Mouse (Mus musculus) cerebellum, adult 11-12 months (tissue): ENCODE data around the gene Gm614.
A peak's percentile ranks its signal among the peaks of the same experiment; 100 is the strongest.

ENCODE experiments used
- DNase-seq: peaks from one replicate; pipeline ENCODE4 v3.0.0; 2022

Gene Gm614

GRCm38 (mm10) chrX:101263892-101264291 lies at the start of gene Gm614:
Gm614 (minus strand) TSS chrX:101263992.
- DNase-seq, result no peak

DNA sequence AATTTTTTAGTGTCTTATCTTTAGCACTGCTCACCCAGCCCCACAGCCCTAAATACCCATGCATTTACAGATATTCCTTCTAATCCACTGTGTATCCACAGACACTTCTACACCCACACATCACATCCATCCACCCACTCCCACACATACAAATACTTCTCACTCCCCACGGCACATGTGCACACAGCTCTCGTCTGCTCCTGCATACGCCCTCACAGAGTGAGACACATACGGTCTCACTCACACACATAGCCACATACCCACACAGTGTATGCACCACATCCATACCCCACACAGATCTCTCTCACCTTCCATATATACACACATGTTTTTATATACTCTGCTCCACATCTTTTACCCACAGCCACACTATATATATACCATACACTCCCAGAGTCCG lies 45.5 kb upstream of the Gm614 start:
- no peak for DNase-seq

DNA sequence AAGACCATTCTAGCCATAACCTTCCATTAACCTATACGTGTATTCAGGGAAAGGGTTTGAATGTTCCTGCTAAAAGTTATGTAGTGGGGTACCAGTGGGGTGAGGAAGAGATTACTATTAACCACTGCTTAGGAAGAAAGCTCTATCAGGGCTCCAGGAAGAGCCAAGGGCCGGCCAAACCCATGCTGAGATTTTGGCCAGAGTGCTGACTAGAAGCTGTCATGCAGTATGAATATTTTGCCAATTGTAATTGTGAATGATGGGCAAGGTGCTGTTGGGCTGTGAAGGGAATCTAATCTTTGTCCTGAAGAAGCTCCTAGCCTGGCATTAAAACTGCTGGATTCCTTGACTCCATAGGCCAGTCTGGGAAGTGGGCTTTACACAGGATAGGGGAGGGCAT lies 40.9 kb upstream of the Gm614 start:
- peak; percentile 45 for DNase-seq

DNA sequence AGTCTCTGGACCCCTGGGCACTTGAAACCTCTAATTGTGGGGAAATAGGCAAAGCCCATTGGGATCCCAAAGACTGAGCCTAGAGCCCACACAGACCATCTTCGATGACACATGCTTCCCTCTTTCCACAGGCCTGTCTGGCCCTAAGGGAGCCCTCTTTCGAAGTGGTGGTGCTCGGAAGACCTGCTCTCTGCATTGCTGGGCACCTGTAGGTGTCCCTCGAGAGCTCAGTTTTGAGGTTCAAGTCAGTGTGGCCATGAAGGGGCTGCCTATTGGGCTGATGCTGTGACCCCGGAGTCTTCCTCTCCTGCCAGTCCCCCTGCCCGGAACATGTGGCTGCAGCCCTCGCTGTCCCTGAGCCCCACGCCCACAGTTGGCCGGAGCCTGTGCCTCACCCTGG lies 37.9 kb upstream of the Gm614 start:
- peak; percentile 28 for DNase-seq

DNA sequence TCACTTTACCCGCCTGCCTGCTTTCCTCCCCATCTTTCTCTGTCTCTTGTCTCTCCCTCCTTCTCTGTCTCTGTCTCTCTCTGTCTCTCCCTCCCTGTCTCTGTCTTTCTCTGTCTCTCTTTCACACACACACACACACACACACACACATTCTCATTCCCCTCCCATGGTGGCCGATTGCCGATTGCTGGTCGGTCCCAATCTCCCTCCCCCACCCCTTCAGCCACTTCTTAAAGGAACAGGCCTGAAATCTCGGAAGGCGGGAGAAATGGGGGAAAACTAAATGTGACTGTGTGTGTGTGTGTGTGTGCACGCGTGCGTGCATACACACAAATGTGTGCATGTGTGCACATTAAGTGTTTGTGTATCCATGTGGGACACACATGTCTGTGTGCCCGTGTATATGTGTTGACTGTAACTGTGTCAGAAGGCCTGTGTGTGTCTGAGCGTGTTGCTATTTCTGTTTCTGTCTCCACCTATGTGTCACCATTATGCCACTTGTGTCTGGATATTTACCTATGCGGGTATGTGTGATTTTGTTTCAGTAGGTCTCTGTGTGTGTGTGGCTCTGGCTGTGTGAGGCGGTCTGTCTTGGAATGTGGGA lies 36.7 kb upstream of the Gm614 start:
- no peak for DNase-seq

GRCm38 (mm10) chrX:101299473-101300426 lies 36.0 kb upstream of the Gm614 start:
- no peak for DNase-seq

- DNase-seq, result peak; percentile 68
Measured at GRCm38 (mm10) chrX:101299055-101299454, 35.3 kb upstream of the Gm614 start, which contains the start of gene Nlgn3. Nlgn3 (plus strand) TSS chrX:101299168.

DNA sequence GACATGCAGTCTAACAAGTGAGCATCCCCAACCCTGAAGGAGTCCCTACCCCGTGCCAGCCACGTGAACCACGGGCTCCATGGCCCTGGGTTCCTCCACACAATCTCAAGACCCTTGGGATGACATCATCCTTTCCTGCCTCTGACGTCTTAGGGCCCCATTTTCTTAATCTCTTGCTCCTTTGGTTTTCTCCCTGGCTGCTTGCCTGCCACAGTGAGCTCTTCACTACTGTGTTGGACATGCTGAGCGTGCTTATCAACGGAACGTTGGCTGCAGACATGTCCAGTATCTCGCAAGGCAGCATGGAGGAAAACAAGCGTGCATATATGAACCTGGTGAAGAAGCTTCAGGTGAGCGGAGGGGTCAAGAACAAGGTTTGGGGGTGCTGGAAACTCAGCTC lies 26.3 kb upstream of the Gm614 start:
- DNase-seq, result no peak

DNA sequence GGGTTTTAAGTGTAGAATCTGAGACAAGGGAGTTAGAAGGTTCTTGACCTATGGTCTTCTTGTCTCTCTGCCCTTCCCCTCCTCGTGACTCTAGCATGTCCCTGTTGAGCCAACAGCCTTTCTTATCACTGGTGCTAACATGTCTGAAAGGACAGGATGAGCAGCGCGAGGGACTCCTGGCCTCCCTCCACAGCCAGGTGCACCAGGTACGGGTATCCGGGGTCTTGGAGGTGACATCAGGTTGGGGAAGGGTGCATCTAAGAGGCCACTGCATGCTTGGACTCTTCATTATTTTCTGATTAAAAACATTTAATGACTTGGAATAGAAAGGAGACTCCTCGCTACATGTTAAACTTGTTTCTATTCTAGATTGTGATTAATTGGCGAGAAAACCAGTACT lies 25.2 kb upstream of the Gm614 start:
- DNase-seq, result no peak

GRCm38 (mm10) chrX:101288432-101288831 lies 24.6 kb upstream of the Gm614 start:
- no peak for DNase-seq

DNA sequence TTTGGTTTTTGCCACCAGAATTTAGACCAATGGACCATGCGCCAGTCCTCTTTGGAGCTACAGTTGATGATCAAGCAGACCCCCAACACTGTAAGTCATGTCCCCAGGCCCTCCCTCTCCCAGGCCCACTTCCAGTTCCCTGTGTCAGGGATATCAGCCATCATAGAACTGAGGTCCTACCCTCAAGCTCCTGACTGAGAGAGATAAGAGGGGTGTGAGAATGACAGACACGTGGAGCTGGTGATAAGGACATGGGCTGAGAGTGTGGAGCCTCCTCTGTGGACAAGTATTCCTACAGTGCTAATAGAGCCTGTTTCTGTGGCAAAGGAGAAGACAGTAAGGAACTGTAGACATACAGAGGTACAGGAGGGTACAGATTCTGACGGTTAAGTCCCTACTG lies 23.8 kb upstream of the Gm614 start:
- no peak for DNase-seq

DNA sequence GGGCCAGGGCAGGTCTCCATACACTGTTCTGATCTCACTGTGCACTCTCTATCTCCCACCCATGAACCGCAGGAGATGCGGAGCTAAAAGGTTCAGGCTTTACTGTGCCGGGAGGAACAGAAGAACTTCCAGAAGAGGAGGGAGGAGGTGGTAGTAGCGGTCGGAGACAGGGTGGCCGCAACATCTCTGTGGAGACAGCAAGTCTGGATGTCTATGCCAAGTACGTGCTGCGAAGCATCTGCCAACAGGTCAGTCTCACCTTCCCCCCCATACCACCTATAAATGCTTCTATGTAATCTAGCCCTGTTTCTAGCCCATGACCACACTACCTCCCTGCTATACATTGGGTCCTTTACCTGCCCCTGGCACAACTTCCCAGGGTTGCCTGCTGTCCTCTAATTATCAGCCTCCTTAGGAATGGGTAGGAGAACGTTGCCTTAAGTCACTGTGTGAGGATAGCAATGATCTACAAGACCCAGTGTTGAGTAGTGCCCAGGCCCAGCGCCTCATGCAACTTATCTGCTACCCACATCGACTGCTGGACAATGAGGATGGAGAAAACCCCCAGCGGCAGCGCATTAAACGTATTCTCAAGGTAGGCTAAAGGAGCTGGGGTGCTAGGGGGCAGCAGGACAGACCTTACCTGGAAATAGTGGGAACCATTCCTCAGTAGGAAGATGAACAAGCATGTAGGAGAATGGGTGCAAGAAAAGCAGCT lies 22.3 kb upstream of the Gm614 start:
- DNase-seq, result no peak

DNA sequence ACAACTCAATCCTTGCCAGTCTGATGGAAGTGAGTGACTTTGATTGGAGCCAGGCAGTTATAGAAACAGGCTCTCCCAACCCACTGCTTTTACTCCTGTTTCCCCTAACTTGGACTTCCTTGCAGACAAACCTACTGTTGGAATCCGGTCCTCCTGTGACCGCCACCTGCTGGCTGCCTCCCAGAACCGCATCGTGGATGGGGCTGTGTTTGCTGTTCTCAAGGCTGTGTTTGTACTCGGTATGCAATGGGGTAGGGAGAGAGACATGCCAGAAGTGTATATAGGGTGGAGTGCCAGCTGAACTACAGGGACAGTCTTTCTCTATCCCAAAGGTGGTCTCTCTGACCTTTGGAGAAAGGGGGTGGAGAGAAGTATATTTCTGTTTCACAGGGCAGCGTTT lies 21.7 kb upstream of the Gm614 start:
- peak; percentile 42 for DNase-seq

DNA sequence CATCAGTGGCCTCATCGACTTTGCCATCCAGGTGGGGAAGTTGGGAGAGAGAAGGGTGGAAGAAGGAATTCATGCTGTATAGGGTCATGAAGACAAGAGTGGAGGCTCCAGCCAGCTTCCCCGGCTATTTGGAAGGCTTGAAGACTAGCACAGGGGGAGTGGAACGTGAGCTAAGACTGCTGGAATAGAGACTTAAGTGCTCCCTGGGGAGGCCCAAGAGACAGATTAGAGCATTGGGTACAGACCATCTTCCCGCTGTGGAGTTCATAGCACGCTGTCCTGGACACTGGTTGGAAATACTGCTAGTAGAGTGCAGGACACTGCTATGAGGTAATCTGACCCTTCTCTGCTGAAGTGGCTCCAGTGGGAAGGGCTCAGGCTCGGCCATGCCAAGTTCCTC lies 19.0 kb upstream of the Gm614 start:
- no peak for DNase-seq

GRCm38 (mm10) chrX:101273875-101274738 lies 10.3 kb upstream of the Gm614 start, which contains the start of gene Med12:
Med12 (plus strand) TSS chrX:101274030.
- peak; percentile 92 for DNase-seq

GRCm38 (mm10) chrX:101273410-101273809 lies 9.6 kb upstream of the Gm614 start:
- no peak for DNase-seq

GRCm38 (mm10) chrX:101268755-101269124 lies 4.9 kb upstream of the Gm614 start, which contains the start of gene Gm20489:
Gm20489 (minus strand) TSS chrX:101269023.
- no peak for DNase-seq

DNA sequence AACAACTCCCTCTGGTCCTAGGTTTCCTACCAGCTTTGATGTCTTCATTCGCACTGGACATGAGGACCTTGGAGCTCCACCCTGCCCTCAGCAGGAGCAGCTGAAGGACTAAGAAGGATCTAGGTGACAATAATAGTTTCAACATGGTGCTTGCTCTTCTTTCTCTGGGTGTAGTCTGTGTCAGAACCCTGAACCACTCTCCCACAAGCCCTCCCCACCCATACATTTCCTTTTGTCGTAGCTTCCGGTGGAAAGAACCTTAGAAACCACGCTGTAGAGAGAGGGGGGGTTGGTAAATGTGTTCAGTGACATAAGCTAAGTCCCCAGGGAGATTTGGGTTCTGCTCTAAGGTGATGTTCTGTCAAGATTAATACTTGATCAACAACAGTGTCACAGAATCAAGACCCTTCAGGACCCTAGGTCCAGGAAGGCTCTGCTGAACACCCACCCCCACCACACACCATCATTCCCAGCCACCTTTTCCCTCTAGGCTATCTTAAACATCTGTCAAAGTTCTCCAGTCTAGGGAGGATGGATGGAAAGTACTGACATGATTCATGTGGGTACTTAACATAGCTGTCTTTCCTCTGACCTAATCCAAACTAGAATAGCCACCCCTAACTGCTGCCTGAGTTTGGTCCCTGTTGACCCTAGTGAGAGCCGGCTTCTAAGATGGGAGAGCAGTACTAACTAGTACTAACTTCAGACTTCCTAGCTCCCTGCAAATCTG lies 4.4 kb upstream of the Gm614 start, which contains the start of gene Il2rg:
TSS of gene Il2rg (minus strand) at position 231 of the 730 bp plus-strand sequence.
- DNase-seq, result no peak

- no peak for DNase-seq
Measured at GRCm38 (mm10) chrX:101266631-101267030, 2.8 kb upstream of the Gm614 start.

DNA sequence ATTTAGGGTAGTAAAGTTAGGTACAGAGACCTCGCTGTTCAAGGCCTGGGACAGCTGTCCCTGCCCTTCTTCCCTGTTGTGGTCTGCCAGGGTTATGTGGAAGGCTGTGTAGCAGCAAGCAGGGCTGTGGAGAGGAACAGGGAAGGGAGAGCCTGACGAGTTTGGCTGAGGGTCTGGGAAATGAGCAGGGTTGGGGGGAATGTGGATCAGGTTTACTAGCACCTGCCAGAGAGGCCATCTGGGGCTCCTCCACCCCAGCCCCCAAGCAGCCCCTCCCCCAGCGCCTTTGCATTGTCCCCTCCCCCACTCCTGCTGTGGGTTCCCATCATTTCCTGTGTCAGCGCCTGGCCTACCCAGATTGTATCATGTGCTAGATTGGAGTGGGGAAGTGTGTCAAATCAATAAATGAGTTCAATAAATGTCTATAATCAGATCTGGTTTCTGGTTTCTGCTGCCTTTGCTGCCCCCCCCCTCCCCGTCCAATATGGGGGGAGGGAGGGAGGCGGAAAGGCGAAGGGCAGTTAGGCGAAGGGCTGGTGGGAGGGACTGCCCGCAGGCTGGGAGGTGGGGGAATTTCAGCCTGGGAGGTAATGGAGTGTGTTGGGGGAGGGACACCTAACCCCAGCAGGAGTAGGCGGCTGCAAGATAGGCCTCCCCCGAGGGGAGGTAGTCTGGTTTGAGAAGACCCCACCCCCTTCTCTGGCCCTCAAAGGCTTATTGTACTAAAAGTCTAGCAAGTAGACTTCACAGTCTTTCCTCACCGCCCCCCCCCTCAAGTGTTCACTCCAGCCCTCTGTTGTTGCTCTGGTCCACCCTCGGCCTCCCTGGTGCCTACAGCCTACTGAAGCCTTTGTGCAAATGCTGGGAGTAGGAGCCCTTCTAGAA lies 3.1 kb downstream of the Gm614 start:
- DNase-seq, result no peak

DNA sequence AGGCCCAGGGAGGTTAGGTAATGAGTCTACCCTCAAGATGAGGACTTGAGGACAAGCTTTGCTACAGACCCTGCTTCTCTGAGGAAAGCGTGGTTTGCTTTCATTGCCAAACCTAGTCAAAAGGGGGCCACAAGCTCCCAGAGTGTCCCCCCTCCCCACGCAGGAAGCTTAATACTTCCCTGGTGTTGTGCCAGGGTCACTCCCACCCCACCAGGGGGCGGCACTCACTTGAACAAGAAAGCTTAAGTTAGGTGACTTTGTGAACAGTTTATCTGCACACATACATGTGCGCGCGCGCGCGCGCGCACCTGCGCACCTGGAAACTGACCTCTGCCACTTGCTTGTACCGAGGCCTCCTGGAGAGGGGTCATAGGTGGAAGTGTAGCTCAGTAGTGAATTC lies 7.2 kb downstream of the Gm614 start:
- no peak for DNase-seq
